Mouse (Mus musculus) E14TG2a.4 (cell line): ENCODE measurements around the gene Tie1.

Source experiments
- CTCF ChIP-seq: conservative IDR thresholded peaks from 2 replicates; pipeline ENCODE4 v1.5.1; 2014; ENCODE audit warnings: low read length
- NANOG ChIP-seq: IDR thresholded peaks from 2 replicates; pipeline ENCODE4 v1.6.1; 2014; ENCODE audit warnings: borderline replicate concordance, low read length, mixed read lengths

DNA sequence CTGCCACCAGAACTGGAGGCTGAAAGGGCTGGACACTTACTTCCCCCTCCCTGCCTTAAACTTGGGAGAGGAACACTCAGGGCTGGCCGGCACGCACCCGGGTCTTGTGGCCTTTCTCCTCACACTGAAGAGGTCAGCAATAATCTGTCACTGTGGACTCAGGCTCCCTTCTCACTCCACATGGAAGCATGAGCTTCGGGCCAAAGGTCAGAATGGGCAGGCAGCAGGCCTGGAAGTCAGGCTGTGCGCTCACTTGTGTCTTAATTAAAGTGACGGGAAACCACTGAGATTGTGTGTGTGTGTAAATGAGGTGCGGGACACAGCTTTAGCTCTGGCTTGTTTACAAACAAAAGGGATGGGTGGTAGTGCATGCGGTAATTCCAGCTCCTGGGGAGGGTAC is 57.5 kb downstream of the Tie1 start:
- no peak for TF ChIP-seq CTCF
- no peak for TF ChIP-seq NANOG
